Mouse (Mus musculus) c-Kit-positive CD71-negative TER-119-negative erythroid progenitor cells, embryonic 14.5 days (primary cell): ENCODE measurements around the gene Limch1.

ENCODE experiments used
- DNase-seq: peaks from one replicate; pipeline ENCODE4 v3.0.0-alpha.2; 2013; ENCODE audit warnings: low read depth

Gene Limch1

DNA sequence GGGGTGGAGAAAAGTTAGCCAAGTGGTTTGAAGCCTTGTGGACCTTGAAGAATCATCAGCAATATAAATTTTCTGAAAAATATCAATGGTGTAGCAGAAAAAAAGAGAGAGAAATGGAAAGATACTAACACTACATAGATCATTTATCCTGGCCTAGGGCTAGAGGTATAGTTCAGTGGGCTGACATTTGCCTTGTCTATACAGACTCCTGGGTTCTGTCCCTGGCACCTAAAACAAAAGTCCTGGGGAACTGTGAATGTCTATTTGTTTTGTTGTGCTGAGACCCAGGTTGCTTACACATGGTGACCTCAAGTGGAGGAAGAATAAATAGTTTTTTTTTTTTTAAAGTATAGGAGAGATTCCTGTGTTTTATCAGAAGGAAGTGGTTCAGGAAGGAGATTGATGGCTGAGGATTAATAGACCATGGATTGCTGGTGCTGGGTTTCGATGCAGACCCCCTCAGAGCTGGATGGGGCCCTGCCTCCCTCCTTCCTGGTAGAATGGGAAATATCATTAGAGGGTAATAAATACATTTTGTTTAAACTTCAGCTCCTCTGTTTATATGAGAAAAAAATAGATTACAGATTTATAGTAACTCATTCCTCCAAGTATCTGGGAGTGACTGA, 40.5 kb downstream of the Limch1 start:
- no peak for DNase-seq

DNA sequence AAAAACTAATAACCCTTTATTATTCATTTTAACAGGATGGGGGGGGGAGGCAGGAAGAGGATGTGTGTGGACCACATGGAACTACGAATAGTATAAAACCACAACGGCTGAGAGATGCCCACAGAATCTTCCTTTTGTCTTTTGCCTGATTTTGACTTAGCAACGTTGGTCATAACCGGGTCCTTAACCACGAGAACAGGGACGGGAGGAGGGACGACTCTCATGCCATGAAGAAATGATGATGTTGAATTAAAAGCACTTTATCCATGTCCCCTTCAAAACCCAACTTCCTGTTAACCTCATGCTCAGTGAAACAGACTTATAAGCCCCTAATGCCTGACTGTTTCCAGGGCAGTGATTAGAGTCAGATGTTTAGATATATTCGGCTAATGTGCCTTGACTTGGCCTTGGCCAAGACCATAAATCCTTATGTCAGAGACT, 41.0 kb downstream of the Limch1 start:
- DNase-seq = no peak

DNA sequence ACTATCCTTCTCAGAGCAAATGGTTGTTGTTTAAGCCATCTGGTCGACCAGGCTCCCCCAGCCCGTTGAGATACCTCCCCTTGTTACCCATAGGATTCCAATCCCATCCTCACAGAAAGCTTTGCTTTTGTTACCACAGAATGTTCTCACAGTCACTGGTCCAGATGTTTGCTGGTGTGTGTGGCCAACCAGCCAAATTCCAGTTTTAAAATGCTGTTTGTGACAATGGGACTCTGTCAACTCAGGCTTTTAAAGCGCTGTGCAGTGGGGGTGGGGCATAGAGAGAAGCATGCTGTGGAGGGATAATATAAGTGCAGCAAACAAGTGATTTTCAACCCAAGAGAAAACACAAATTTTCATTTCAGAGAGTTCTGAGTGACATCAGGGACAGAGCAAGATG, 43.4 kb downstream of the Limch1 start:
- no peak for DNase-seq

DNA sequence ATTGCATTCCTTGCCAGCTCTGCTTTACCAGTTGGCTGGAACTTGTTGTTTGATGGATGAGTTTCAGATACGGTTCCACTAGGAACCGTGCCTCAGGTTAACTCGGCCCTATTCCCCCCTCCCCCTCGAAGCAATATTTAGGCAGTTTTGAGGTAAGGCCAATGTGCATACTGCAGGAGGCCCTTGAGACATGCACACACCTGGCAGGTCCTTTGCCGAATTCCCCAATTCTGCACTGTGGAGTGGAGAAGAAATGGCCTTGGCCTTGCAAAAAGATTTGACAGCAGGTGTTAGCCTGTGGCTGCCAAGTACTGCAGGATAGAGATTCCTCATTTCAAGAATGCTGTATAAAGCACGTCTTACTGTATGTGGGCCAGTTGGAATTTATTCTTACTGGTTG, 45.5 kb downstream of the Limch1 start:
- DNase-seq = no peak

DNA sequence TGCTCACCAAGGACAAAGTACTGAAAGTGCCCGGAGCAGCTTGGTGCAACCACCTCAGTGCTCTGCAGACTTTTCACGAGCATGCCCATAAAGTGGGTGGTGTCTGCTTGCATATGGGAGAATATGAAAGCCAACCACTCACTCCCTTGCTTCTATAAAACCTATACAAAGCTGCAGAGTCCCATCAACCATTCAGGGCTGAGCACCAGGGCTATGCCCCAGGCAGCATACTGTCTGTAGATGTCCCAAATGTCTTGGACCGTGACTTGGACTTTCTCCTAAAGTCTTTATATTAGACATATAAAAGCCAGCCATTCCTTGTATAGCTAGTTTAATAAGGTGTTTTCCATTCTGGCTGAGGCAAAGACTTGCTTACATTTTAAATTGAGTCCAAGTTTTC, 47.6 kb downstream of the Limch1 start:
- DNase-seq = no peak

DNA sequence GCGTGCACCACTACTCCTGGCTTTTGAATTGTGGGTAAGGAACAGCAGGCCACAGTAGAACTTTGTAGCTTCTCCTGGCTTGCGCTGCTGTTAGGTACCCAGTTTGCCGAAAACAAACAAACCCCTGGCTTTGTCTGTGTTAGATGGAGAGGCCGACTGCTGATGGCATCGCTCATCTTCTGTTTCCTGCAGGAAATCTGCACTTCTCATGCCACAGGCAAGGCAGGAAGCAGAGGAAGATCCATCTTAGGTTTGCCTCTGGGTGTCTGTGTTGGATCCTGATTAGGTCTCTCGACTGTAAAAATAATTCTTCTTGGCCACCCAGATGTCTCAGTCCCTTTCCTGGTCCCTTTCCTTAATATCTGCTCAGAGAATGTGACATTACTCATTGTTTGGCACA, 51.7 kb downstream of the Limch1 start:
- DNase-seq = no peak

DNA sequence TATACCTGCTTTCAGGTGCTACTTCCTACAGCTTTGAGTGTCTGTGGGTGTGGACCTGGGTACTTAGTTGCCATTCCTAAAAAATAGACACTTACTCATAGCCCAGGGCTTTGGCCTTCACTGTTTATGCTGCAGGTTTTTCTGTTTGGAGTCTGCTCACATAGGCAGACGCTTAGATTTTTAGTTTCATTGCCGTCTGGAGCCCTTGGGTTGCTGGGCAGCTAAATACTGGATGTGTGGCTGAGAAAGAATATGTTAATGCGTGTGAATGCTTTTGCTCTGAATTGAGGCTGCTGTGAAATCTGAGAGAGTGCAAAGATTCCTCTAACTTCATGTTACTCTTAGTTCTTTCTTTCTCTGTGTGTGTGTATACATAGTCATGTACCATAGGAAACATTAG, 52.5 kb downstream of the Limch1 start:
- no peak for DNase-seq

DNA sequence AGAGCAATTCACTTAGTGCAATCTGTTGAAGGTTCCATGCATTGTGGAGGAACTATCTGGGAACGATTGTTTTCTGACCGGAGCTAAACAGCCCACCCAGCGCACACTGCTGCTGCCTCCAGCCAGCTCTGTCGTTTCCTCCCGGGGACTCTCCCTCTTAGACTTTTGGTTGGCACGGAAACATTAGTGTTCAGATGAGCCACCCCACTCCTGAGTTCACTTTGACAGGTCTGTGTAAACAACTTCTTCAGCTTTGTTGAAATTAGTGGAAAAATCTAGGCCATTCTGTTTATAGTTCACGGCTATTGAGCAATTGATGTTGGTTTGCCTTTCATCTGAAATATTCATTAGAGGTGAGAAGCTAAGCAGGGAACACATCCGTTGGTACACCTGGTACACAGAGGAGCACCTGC, 53.0 kb downstream of the Limch1 start:
- DNase-seq = no peak

DNA sequence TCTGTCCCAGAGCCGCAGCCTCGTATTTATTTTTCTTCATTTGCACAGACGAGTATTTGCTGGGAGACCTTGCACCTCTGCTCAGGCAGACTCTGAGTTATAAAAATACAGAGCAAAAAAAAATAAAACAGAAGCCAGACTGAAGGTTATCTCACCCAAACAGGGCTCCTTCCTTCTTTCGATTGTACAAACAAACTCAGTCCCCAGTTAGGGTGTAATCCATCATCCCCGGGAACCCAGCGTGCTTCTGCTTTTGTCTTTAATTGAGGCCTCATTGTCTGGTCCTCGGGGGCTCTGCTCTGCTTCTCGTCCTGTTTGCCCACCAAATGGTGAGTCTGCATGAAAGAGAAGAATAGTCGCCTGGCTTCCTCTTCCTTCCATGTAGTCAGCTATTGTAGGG, 54.6 kb downstream of the Limch1 start:
- no peak for DNase-seq

DNA sequence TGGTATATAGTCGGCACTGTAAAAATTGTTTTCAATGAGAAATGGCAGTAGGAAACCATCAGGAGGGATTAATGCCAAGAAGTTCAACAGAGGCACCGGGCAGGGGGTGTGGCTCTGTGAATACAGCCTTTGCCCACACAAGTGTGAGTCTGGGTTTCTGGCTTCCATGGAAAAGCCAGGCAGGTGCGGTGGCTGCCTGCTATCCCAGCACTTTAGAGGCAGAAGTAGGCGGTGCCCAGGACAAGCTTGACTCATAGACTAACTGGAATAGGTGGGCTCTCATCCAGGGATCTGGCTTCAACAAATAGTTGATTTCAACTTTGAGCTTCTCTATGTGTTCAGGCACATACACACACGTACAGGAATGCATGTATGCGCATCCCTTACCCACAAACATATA, 55.4 kb downstream of the Limch1 start:
- DNase-seq = no peak

DNA sequence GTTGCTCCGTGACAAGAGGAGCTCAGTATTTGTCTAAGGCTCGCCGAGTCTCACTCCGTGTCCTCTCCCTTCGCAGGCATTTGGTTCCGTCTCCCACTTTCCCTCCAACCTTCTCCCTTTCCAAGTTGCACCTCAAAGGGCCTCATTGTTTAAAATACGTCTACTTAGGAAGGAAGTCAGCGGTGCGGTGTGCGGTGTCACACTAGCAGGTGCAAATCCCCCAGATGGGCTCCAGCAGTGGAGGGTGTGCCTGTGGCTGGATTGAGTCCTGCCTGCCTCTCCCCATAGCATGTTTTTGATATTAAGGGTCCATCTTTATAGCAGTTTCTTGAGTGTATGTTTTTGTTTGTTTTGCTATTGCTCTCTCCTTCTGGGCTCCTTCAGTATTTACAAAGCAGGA, 56.6 kb downstream of the Limch1 start:
- DNase-seq = no peak

DNA sequence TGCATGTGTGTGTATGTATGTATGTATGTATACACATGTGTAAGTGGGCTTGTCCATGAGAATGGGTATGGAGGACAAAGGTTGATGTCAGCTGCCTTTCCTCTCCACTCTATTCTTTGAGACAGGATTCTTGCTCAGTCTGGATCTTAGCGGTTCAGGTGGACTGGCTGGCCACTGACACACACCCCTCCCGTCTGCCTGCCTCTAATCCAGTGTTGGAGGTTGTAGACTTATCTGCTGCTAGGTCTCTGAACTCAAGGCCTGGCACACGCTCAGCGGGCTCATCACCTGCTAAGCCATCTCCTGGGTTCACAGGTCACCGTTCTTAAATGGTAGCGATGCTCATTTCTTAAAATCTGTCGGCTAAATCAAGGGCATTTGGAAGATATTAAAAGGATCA, 60.7 kb downstream of the Limch1 start:
- no peak for DNase-seq

DNA sequence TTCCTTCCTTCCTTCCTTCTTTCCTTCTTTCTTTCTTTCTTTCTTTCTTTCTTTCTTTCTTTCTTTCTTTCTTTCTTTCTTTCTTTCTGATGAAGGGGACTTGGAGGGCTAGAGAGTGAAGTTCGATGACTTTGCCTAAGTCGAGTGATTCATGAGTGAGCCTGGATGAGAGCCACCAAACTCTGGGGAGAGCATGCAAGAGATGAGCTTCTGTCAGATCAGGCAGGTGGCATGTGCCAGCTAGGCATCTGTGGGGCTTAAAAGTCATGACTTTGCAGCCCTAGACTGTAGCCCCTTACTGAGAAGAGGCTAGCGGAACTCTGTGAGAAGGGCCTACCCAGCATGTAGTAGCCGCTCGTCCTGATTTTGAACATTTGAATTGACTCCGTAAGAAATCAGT, 62.1 kb downstream of the Limch1 start:
- DNase-seq = no peak

DNA sequence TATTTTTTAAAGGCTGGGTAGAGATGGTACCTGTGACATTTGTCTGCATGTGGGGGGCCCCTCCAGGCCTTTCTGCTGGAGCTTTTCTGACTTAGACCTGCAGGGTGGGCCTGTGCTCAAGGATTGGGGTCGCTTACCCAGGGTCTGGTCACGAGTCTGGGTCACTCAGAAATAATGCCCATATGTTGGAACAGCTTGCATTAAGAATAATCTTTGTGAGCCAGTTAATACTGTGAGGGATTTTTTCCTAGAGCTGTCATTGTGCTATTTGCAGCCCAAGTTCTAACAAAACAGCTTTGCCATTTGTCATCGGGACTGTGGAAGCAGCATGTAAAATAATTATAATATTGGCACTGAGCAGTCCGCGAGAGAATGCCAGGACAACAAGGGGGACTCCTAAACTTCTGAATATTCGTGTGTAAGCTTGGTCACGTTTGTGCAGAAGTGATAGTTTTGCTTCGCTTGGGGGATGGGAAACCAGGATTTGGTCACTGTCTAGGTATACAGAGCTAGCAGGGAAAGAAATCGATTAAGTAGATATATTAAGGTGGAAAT, 63.5 kb downstream of the Limch1 start:
- no peak for DNase-seq

DNA sequence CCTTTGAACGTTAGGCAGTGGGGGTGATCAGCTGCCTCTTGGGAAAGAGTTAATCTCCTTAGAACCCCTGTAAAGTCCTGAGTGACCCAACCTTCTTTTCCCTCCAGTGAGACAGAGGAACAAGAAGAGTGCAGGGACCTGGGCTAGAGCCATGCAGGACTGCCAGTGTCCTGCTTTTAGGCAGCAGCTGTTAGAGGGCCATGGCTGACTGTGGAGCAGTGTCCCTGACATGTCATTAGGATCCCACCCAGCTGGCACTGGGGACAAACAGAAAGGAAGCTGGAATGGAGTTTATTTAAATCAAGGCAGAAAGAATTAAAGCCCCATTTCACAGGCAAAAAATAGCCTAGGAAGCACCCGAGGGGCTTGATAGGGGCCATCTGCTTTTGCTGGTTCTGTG, 64.8 kb downstream of the Limch1 start:
- no peak for DNase-seq

DNA sequence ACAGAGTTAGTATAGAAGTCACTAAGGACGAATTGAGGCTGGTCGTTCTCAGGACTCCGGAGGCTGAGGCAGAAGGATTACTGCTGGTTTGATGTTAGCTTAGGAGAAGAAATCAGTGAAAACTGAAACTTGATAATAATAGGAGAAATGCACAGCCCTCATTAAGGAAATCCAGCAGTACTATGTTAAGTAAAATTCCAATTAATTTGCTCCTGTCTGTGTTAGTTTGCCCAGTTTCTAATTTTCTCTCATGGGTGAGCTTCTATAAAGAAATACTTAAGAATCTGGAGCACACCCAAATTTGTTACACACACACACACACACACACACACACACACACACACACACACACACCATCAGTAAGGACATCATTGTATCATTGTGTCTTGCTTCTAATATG, 69.0 kb downstream of the Limch1 start:
- DNase-seq = no peak

DNA sequence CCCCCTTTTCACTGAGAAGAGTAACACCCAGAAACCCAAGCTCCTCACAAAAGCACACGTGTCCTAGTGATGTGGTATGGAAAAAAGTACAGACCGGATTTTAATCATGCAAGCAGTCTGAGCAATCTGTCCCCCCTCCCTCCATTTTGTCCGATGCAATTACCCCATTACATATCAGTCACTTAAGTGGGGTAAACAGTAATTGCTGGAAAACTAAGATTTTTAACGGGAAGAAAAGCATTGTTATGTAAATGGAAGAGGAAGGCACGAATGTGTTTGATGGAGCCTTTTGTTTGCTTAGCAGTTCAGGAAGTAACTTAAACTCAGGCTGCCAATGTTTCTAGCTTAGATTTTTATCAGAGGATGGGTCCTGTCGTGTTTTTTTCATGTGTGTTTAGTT, 70.2 kb downstream of the Limch1 start:
- DNase-seq = no peak

DNA sequence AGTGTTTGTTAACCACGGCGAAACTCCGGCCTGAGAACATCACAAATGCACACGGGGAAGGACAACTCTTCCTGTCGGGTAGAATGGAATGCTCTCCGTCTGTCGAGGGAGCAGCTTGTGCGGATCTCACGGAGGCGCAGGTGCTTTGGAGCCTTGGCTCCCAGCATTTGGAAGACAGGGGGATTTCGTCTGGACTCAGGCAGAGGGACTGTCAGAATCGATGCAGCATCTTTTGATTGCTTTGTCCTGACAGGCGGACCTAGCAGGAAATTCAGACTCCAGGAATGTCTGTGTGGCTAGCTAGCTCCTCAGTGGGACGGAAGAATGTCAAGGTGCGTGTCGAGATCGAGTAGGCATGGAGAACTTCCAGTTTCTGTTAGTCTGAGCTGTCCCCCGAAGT, 71.1 kb downstream of the Limch1 start:
- no peak for DNase-seq

DNA sequence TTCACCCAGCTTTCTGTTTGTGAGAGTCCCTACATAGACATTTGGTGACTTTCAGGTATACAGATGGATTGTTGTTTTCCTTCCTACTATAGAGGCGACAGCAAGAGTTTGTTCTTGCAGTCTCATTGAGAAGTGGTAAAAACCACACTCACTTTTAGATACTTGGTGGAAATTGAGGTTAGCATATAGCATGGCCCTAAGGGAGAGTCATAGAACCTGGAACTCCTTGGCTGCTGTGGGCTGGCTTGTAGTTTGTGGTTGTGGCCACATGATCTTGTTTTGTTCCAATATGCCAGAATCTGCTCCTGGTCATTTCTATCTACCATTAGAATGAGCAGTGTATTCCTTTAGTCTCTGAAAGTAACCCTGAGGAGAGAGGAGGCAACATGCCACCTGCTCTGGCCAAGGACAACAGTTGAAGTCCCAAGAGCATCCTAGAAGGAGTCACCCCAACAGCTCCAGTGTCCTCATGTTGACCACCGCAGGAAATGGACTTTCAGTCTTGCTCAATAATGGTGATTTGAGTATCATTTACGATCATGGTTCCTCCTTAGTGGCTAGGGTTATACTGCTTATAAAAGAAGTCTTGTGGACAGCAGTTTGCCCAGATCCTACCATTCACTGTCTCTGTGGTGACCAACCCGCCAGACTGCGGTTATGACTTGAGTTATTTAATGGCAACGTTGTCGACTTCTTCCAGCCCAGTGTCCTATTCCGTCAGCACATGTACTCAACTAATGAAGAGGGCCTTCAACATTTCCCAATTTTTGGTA, 71.7 kb downstream of the Limch1 start:
- DNase-seq = no peak

DNA sequence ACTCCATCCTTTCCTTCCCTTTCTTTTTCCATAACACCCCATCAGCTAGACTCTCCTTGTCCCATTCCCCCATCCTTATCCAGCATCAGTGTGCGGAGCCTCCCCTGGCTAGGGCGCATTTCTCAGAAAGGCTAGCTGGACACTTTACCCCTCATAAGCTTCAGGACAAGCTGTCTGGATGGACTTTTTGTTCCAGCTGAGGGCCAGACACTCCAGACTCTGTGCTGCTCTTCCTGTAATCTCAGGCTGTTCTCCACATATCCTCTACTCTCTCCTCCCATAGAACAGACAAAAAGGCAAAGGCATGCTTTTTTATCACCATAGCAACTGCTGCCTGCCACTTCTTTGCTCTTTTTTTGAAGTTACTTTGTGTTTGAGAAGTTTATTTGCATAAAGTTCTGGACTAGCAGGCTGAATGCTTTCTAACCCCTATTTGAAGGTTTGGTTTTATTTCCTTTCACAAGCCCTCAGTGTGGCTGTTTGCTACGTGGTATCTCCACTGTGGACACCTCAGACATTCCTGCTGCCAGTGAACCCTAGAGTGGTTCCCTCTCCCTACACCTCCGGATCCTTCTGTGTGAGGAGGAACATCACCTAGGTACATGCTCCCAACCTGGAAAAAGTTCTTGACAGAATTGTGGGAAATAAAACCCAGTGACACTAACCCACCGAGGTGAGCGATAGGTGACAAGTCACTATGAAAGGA, 77.0 kb downstream of the Limch1 start:
- no peak for DNase-seq

DNA sequence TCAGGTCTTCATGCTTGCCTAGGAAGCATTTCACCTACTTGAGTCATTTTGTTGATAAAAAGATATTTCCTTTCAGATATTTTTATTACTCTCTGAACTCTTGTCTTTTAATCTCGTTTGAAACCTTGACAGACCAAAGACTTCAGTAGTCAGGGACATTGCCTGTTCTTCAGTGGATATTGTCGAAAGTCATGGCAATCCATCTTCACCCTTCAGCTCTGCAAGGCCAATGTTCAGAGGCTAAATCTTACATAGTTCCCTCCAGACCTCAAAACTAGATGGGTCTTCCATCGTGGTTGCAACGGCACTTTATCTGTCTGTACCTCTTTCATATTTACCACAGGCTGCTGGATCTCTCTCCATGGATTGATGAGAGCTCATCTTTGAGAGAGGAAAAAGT, 80.0 kb downstream of the Limch1 start:
- DNase-seq = no peak

DNA sequence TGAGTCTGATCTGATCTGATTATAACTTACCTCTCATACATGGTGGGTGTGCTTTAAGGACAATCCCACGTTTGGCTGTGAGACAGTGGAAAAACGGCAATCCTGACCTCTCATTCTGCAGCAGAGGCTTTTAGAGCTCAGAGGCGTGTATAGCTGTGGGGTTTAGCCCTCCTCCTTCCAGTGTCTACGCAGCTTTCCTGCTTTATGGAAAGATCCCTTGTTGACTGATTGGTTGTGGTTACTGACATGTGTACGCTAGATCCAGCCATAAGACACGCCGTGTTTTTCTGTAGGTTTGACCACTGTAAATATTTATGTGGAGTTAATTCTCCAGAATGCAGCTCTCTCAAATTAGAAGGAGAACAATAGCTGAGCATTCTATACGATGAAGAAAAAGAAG, 81.2 kb downstream of the Limch1 start:
- no peak for DNase-seq

DNA sequence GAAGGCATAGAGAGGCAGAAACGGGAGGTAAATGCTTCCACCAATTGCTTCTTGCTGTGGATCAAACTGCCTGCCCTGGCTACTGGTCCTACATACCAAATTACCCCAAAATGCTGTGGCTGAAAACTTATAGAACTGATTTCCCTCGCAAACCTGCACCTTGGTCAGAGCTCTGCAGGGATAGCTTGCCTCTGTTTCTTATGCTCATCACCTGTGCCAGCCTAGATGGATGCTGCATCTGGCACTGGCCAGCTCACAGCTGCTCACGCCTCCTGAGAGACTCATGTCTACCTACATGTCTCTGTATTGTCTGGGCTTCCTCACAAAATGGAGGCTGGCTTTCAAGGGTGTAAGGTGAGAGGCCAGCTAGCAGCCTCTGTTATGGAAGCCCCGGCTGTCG, 83.9 kb downstream of the Limch1 start:
- no peak for DNase-seq
